Mouse (Mus musculus) left cerebral cortex, postnatal 10 days (tissue): ENCODE measurements at regions not wholly inside any gene's neighbourhood (a gene's known extent, or its start where the extent isn't known, plus 50 kb on each side); places are given as distances from the start of the nearest gene placed in this dataset.

ENCODE experiments used
- DNase-seq, 2 experiments: peaks; one replicate each; pipeline ENCODE4 v3.0.0; 2021 to 2022; ENCODE audit warnings: low spot score in 2 of 2, mixed read lengths in 1 of 2; ENCODE audit errors: extremely low spot score in 1 of 2
- intact Hi-C: fragments of 180-260 bp; cut with DNase I; formaldehyde crosslinking; loops from one replicate; pipeline ENCODE4 v1.15.1; 2025

GRCm38 (mm10) chrX:107477066-107477465 is 73.9 kb upstream of the Itm2a start:
- DNase-seq: peak; percentile 7 to 24
- intact Hi-C loops: loop anchor here (10.0 kb wide), 1 partner anchor 682 kb away; no protein-coding TSS in a partner anchor

GRCm38 (mm10) chrX:107469242-107469641 is 66.1 kb upstream of the Itm2a start:
- intact Hi-C loops: no loop called here
- DNase-seq: no peak
